Mouse (Mus musculus) olfactory bulb, adult 2 months (tissue): ENCODE results near the gene Fahd1.

ENCODE experiments used
- CTCF ChIP-seq: fragments of 200-500 bp; IDR thresholded peaks from 2 replicates; pipeline ENCODE4 v1.5.1; 2012; ENCODE audit warnings: low read depth, mild to moderate bottlenecking, low read length, moderate library complexity; ENCODE audit not compliant: insufficient read depth
- POLR2A ChIP-seq: fragments of 200-500 bp; IDR thresholded peaks from 2 replicates; pipeline ENCODE4 v1.6.1; 2012; ENCODE audit warnings: mild to moderate bottlenecking, low read depth, low read length, moderate library complexity; ENCODE audit not compliant: insufficient read depth

DNA sequence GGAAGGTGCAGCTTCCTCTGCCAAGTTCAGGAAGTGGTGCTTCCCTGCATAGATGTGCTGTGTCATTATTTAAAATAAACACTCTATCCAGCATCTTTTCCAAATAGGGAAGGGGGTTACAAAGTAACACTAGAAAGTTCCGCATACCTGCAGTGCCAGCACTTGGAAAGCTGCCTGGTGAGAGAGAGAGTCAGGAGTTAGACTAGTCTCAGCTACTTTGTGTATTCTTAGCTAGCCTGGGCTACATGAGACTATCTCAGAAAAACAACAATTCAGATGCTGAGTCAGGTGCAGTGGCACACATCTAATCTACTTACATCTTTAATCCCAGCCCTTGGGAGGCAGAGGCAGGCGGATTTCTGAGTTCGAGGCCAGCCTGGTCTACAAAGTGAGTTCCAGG lies 11.6 kb upstream of the Fahd1 start:
- TF ChIP-seq POLR2A (no peak), CTCF (no peak)
